20 mouse cellular contexts compared by ENCODE assay signal in genomic region chr17:88222379-88222955, GRCm38 (mm10).
DNase-seq lines count a peak whose midpoint lies in the region; ATAC-seq lines count a peak whose summit lies in the region.
"Had no signal": no experiment of that assay in that cellular context is flagged by ENCODE, and none has a peak within 500 bp of the region (broad histone marks: within the 10 kb centered on the region; RNA-seq: fewer than 3 reads in every experiment).

No protein-coding gene starts in this region.

- H3K27me3 ChIP-seq in kidney, embryonic 16.5 days (ENCODE audit: insufficient read depth, low read length) = no peaks in the 10 kb centered on the region
- no peaks in the 10 kb centered on the region for H3K27me3 ChIP-seq in embryonic facial prominence, embryonic 13.5 days
- no peaks in the 10 kb centered on the region for H3K27me3 ChIP-seq in limb, embryonic 15.5 days
- H3K27me3 ChIP-seq: forebrain, embryonic 12.5 days; heart, embryonic 13.5 days; hindbrain, embryonic 12.5 days had no signal

- H3K4me2 ChIP-seq in kidney, embryonic 16.5 days (replicated peaks; ENCODE audit: low read depth, low read length) = no peak overlapping the region
- H3K4me2 ChIP-seq in embryonic facial prominence, embryonic 13.5 days = peak overlapping the region; percentile 18; the same call in 1 of the 2 replicates
- no peak overlapping the region for H3K4me2 ChIP-seq in limb, embryonic 15.5 days
- H3K4me2 ChIP-seq: forebrain, embryonic 12.5 days; heart, embryonic 13.5 days; hindbrain, embryonic 12.5 days had no signal

- H3K36me3 ChIP-seq in kidney, embryonic 16.5 days (ENCODE audit: insufficient read depth, low read length) = no peaks in the 10 kb centered on the region
- H3K36me3 ChIP-seq in embryonic facial prominence, embryonic 13.5 days = no peaks in the 10 kb centered on the region
- H3K36me3 ChIP-seq in limb, embryonic 15.5 days = no peaks in the 10 kb centered on the region
- H3K36me3 ChIP-seq: forebrain, embryonic 12.5 days; G1E; heart, embryonic 13.5 days; hindbrain, embryonic 12.5 days had no signal

- peaks cover 15% of the 10 kb centered on the region; the same call in 1 of the 2 replicates for H3K4me1 ChIP-seq in kidney, embryonic 16.5 days (ENCODE audit: insufficient read depth, low read length)
- H3K4me1 ChIP-seq in embryonic facial prominence, embryonic 13.5 days = peaks cover 16% of the 10 kb centered on the region
- no peaks in the 10 kb centered on the region for H3K4me1 ChIP-seq in limb, embryonic 15.5 days
- H3K4me1 ChIP-seq: forebrain, embryonic 12.5 days; heart, embryonic 13.5 days; hindbrain, embryonic 12.5 days had no signal

- H3K27ac ChIP-seq in kidney, embryonic 16.5 days (ENCODE audit: low read length) = no peak overlapping the region
- H3K27ac ChIP-seq in embryonic facial prominence, embryonic 13.5 days = peak overlapping the region; percentile 55; the same call in 1 of the 2 replicates
- peak overlapping the region; percentile 43; the same call in 1 of the 2 replicates for H3K27ac ChIP-seq in limb, embryonic 15.5 days
- H3K27ac ChIP-seq: forebrain, embryonic 12.5 days; heart, embryonic 13.5 days; hindbrain, embryonic 12.5 days had no signal

- H3K9ac ChIP-seq in kidney, embryonic 16.5 days (replicated peaks; ENCODE audit: low read length) = no peak overlapping the region
- no peak overlapping the region for H3K9ac ChIP-seq in embryonic facial prominence, embryonic 13.5 days
- H3K9ac ChIP-seq in limb, embryonic 15.5 days = no peak overlapping the region
- H3K9ac ChIP-seq: forebrain, embryonic 12.5 days; heart, embryonic 13.5 days; hindbrain, embryonic 12.5 days had no signal

- 0 out of 2 replicates have a peak, but pooled peaks have one; percentile 54 for ATAC-seq in kidney, embryonic 16.5 days (ENCODE audit: low FRiP score, low TSS enrichment)
- no peak; the same call in 1 of the 2 replicates for ATAC-seq in embryonic facial prominence, embryonic 13.5 days (ENCODE audit: insufficient number of reproducible peaks, insufficient read depth, low FRiP score, low TSS enrichment, low read depth)
- no peak for ATAC-seq in limb, embryonic 15.5 days (ENCODE audit: insufficient number of reproducible peaks, low FRiP score, low TSS enrichment, low read depth)
- ATAC-seq: CD4-positive, CD25-positive, alpha-beta regulatory T cell, adult 4 months; forebrain, embryonic 16.5 days; hindbrain, embryonic 16.5 days had no signal

- WGBS in kidney, embryonic 16.5 days = 49% methylated on average over 5 of the region's 5 CpGs
- 21% methylated on average over 5 of the region's 5 CpGs for WGBS in embryonic facial prominence, embryonic 13.5 days
- WGBS in limb, embryonic 15.5 days = 37% methylated on average over 5 of the region's 5 CpGs

- H3K4me3 ChIP-seq in kidney, embryonic 16.5 days (ENCODE audit: low read length) = no peak overlapping the region
- no peak overlapping the region for H3K4me3 ChIP-seq in embryonic facial prominence, embryonic 13.5 days
- no peak overlapping the region for H3K4me3 ChIP-seq in limb, embryonic 15.5 days
- H3K4me3 ChIP-seq: forebrain, embryonic 12.5 days; heart, embryonic 13.5 days; hindbrain, embryonic 12.5 days had no signal

- DNase-seq in embryo, embryonic 11 days = peak; percentile 19
- DNase-seq in embryo, embryonic 10 days (ENCODE audit: low spot score) = no peak
- no peak for DNase-seq in kidney, adult 18-20 months
- DNase-seq in adipocyte (ENCODE audit: low spot score) = no peak
- DNase-seq: adrenal gland, postnatal 10 days; B cell, adult 2 months; cerebellum, adult 2 months; cerebellum, postnatal 10 days; gastrocnemius, postnatal 14 days; heart, postnatal 36 days had no signal

- no peaks in the 10 kb centered on the region for H3K9me3 ChIP-seq in kidney, embryonic 16.5 days (ENCODE audit: low read length)
- H3K9me3 ChIP-seq in embryonic facial prominence, embryonic 13.5 days = peaks cover 10% of the 10 kb centered on the region; the same call in 1 of the 2 replicates
- no peaks in the 10 kb centered on the region for H3K9me3 ChIP-seq in limb, embryonic 15.5 days
- H3K9me3 ChIP-seq: forebrain, embryonic 12.5 days; G1E had no signal
